Mouse (Mus musculus): ENCODE measurements around the gene Eif2a. TPM values are rescaled to one million over a fixed set of nuclear protein-coding genes. Genes with fewer than 3 reads are reported as not detected.
A peak's percentile ranks its signal among the peaks of the same experiment; 100 is the strongest.
"Not testable (repeated sequence)": the region's sequence is repeated elsewhere in the genome, so short reads cannot be mapped to it uniquely, and the experiment has no call there.

Gene Eif2a
- polyA plus RNA-seq, 1 experiment from 2014 or later, result 22.2 TPM

DNA sequence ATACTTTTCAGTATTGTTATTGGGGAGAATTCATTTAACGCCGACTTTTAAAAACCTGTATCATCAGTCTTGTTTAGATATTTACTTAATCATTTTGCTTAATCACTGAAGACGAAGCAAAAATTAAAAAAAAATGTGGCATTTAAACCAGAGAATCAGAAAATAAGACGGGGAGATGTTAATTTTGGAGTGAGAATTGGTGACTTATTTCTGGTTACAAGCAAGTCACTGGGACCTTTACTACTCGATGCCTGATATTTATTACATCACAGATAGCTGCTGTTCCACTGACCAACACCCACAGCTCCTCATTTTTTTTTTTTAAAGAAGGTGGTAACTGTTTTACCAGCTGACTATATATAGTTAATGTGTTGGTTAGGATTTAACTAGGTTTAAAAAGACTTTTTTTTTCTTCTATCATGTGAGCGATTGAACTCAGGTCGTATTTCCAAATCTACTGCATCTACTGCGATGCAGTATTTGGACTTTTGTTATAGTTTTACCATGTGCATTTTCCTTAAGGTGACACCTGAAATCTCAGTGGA is 52.0 kb downstream of the Eif2a start:
- Histone ChIP-seq H3K4me1 (ENCODE audit: control insufficient read depth, low read depth, low read length) (peaks cover 20% of the 10 kb centered on the region), H3K9me3 (replicated peaks; ENCODE audit: control insufficient read depth, low read length) (no peaks in the 10 kb centered on the region), H3K4me3 (ENCODE audit: low read depth, low read length) (peak overlapping the region; percentile 95), H3K4me2 (ENCODE audit: low read depth, low read length) (peak overlapping the region; percentile 66), H3K27me3 (ENCODE audit: control insufficient read depth, insufficient read depth, low read depth, low read length) (no peaks in the 10 kb centered on the region), H3K27ac (ENCODE audit: low read length) (no peak overlapping the region), H3K36me3 (ENCODE audit: control insufficient read depth, insufficient read depth) (peaks cover 9% of the 10 kb centered on the region; the same call in 1 of the 2 replicates), H3K9ac (ENCODE audit: low read depth, low read length) (peak overlapping the region; percentile 100)
- ATAC-seq (ENCODE audit: low read depth), result peak; percentile 31
- 18% methylated on average over 8 of the region's 8 CpGs for WGBS (ENCODE audit: insufficient replicate concordance)

- 66% methylated on average over 4 of the region's 4 CpGs for WGBS (ENCODE audit: insufficient replicate concordance)
- H3K4me3 ChIP-seq (ENCODE audit: low read depth, low read length), result no peak overlapping the region
- H3K9me3 ChIP-seq (replicated peaks; ENCODE audit: control insufficient read depth, low read length), result no peaks in the 10 kb centered on the region
- no peak for ATAC-seq (ENCODE audit: low read depth)
- no peak overlapping the region for H3K27ac ChIP-seq (ENCODE audit: low read length)
- peaks cover 9% of the 10 kb centered on the region; the same call in 1 of the 2 replicates for H3K36me3 ChIP-seq (ENCODE audit: control insufficient read depth, insufficient read depth)
- no peak overlapping the region for H3K4me2 ChIP-seq (ENCODE audit: low read depth, low read length)
- H3K27me3 ChIP-seq (ENCODE audit: control insufficient read depth, insufficient read depth, low read depth, low read length), result no peaks in the 10 kb centered on the region
- peaks cover 21% of the 10 kb centered on the region for H3K4me1 ChIP-seq (ENCODE audit: control insufficient read depth, low read depth, low read length)
- no peak overlapping the region for H3K9ac ChIP-seq (ENCODE audit: low read depth, low read length)
Measured at GRCm38 (mm10) chr3:58581530-58581929, 55.9 kb downstream of the Eif2a start.

- no peak overlapping the region for H3K27ac ChIP-seq (ENCODE audit: low read length)
- no peak for ATAC-seq (ENCODE audit: low read depth)
- WGBS (ENCODE audit: insufficient replicate concordance), result 29% methylated on average over 5 of the region's 5 CpGs
Measured at GRCm38 (mm10) chr3:58582297-58582696, 56.7 kb downstream of the Eif2a start.

GRCm38 (mm10) chr3:58582788-58583426 is 57.3 kb downstream of the Eif2a start:
- Histone ChIP-seq H3K27me3 (ENCODE audit: control insufficient read depth, insufficient read depth, low read depth, low read length) (no peaks in the 10 kb centered on the region), H3K4me2 (ENCODE audit: low read depth, low read length) (0 out of 2 replicates have a peak overlapping the region, but pooled peaks have one; percentile 8), H3K27ac (ENCODE audit: low read length) (no peak overlapping the region), H3K4me3 (ENCODE audit: low read depth, low read length) (no peak overlapping the region), H3K9me3 (replicated peaks; ENCODE audit: control insufficient read depth, low read length) (no peaks in the 10 kb centered on the region), H3K9ac (ENCODE audit: low read depth, low read length) (no peak overlapping the region), H3K4me1 (ENCODE audit: control insufficient read depth, low read depth, low read length) (peaks cover 21% of the 10 kb centered on the region), H3K36me3 (ENCODE audit: control insufficient read depth, insufficient read depth) (peaks cover 9% of the 10 kb centered on the region; the same call in 1 of the 2 replicates)
- whole genome bisulfite sequencing (ENCODE audit: insufficient replicate concordance), result 46% methylated on average over 5 of the region's 5 CpGs
- ATAC-seq (ENCODE audit: low read depth), result peak; percentile 61

More at GRCm38 (mm10) chr3:58582297-58582696, 56.7 kb downstream of the Eif2a start:
- H3K4me1 ChIP-seq (ENCODE audit: control insufficient read depth, low read depth, low read length), result peaks cover 21% of the 10 kb centered on the region
- H3K4me2 ChIP-seq (ENCODE audit: low read depth, low read length), result no peak overlapping the region
- H3K9ac ChIP-seq (ENCODE audit: low read depth, low read length), result no peak overlapping the region
- peaks cover 9% of the 10 kb centered on the region; the same call in 1 of the 2 replicates for H3K36me3 ChIP-seq (ENCODE audit: control insufficient read depth, insufficient read depth)
- H3K27me3 ChIP-seq (ENCODE audit: control insufficient read depth, insufficient read depth, low read depth, low read length), result no peaks in the 10 kb centered on the region
- H3K9me3 ChIP-seq (replicated peaks; ENCODE audit: control insufficient read depth, low read length), result no peaks in the 10 kb centered on the region
- H3K4me3 ChIP-seq (ENCODE audit: low read depth, low read length), result no peak overlapping the region

- WGBS (ENCODE audit: insufficient replicate concordance), result 79% methylated on average over 4 of the region's 4 CpGs
- not testable (repeated sequence) for H3K27me3 ChIP-seq (ENCODE audit: control insufficient read depth, insufficient read depth, low read depth, low read length); H3K4me3 ChIP-seq (ENCODE audit: low read depth, low read length); H3K4me2 ChIP-seq (ENCODE audit: low read depth, low read length); H3K4me1 ChIP-seq (ENCODE audit: control insufficient read depth, low read depth, low read length); H3K9me3 ChIP-seq (replicated peaks; ENCODE audit: control insufficient read depth, low read length); ATAC-seq (ENCODE audit: low read depth); H3K27ac ChIP-seq (ENCODE audit: low read length); H3K9ac ChIP-seq (ENCODE audit: low read depth, low read length)
- peaks cover 14% of the 10 kb centered on the region for H3K36me3 ChIP-seq (ENCODE audit: control insufficient read depth, insufficient read depth)
Measured at GRCm38 (mm10) chr3:58590544-58590943, 64.9 kb downstream of the Eif2a start.

GRCm38 (mm10) chr3:58592666-58593065 is 67.0 kb downstream of the Eif2a start:
- H3K4me3 ChIP-seq (ENCODE audit: low read depth, low read length); H3K27me3 ChIP-seq (ENCODE audit: control insufficient read depth, insufficient read depth, low read depth, low read length); H3K9me3 ChIP-seq (replicated peaks; ENCODE audit: control insufficient read depth, low read length); H3K4me2 ChIP-seq (ENCODE audit: low read depth, low read length); ATAC-seq (ENCODE audit: low read depth); H3K9ac ChIP-seq (ENCODE audit: low read depth, low read length); H3K27ac ChIP-seq (ENCODE audit: low read length); H3K4me1 ChIP-seq (ENCODE audit: control insufficient read depth, low read depth, low read length): not testable (repeated sequence)
- H3K36me3 ChIP-seq (ENCODE audit: control insufficient read depth, insufficient read depth), result peaks cover 14% of the 10 kb centered on the region
- WGBS (ENCODE audit: insufficient replicate concordance), result 90% methylated on average over 7 of the region's 7 CpGs

DNA sequence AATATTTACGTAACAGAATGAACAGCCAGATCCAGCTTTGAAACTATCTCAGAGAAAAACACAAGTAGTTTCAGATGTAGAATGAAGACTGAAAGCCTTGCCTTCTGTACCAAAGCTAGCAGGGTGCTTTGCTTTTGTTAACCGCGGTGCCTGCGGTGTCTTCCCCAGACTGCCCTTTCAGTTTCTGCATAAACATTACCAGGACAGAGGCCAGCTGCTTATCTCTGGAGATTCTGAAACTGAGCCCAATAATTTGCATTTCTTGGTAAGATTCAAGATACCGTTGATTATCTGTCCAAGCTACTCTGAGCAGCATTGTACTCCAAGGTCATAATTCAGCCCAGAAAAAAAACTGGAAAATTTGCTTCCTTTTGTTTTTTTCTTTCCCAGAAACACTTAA is 68.0 kb downstream of the Eif2a start:
- Histone ChIP-seq H3K9me3 (replicated peaks; ENCODE audit: control insufficient read depth, low read length) (no peaks in the 10 kb centered on the region), H3K27ac (ENCODE audit: low read length) (no peak overlapping the region), H3K4me3 (ENCODE audit: low read depth, low read length) (no peak overlapping the region), H3K4me2 (ENCODE audit: low read depth, low read length) (no peak overlapping the region), H3K9ac (ENCODE audit: low read depth, low read length) (no peak overlapping the region), H3K4me1 (ENCODE audit: control insufficient read depth, low read depth, low read length) (no peaks in the 10 kb centered on the region), H3K27me3 (ENCODE audit: control insufficient read depth, insufficient read depth, low read depth, low read length) (no peaks in the 10 kb centered on the region), H3K36me3 (ENCODE audit: control insufficient read depth, insufficient read depth) (peaks cover 13% of the 10 kb centered on the region)
- ATAC-seq (ENCODE audit: low read depth), result no peak
- 73% methylated on average over 5 of the region's 5 CpGs for WGBS (ENCODE audit: insufficient replicate concordance)

Other genes with a start within 250 kb of the Eif2a start
- gene Tsc22d2, start 111.1 kb upstream of the Eif2a start, polyA plus RNA-seq (2015; fragmentation: Nextera tagmentation; extraction: Ambion mirVana), result 3.7 and 3.8 TPM in 2 replicates
- 104 and 105 TPM in 2 replicates for gene Serp1, start 71 bp downstream of the Eif2a start, polyA plus RNA-seq (2015; fragmentation: Nextera tagmentation; extraction: Ambion mirVana)
- 9.7 and 11.7 TPM in 2 replicates for gene Selenot, start 50.8 kb downstream of the Eif2a start, polyA plus RNA-seq (2015; fragmentation: Nextera tagmentation; extraction: Ambion mirVana)
- not detected in 2 replicates for gene Erich6, start 111.4 kb downstream of the Eif2a start, polyA plus RNA-seq (2015; fragmentation: Nextera tagmentation; extraction: Ambion mirVana)
- 2.5 and 3.4 TPM in 2 replicates for gene Siah2, start 166.6 kb downstream of the Eif2a start, polyA plus RNA-seq (2015; fragmentation: Nextera tagmentation; extraction: Ambion mirVana)